In genomic region chr2:153668754-153669376, GRCm38 (mm10) we compare ENCODE assay signal across 10 mouse cellular contexts. TPM values are rescaled to one million over a fixed set of nuclear protein-coding genes. Genes with fewer than 3 reads are reported as not detected.
A peak's percentile ranks its signal among the peaks of the same experiment; 100 is the strongest.
DNase-seq lines count a peak whose midpoint lies in the region; ATAC-seq and TF ChIP-seq lines count a peak whose summit lies in the region.
"Had no signal": no experiment of that assay in that cellular context is flagged by ENCODE, and none has a peak within 500 bp of the region (broad histone marks: within the 10 kb centered on the region; RNA-seq: fewer than 3 reads in every experiment).

No protein-coding gene starts in this region.

- peak; percentile 75; the same call in 1 of the 2 replicates for ATAC-seq in neural tube, embryonic 15.5 days (ENCODE audit: low FRiP score)
- no peak for ATAC-seq in activated CD4-positive, CD25-positive, alpha-beta regulatory T cell, adult 4 months

- no peaks in the 10 kb centered on the region for H3K9me3 ChIP-seq in neural tube, embryonic 15.5 days (replicated peaks)

- no peaks in the 10 kb centered on the region for H3K4me1 ChIP-seq in thymus, adult 2 months (replicated peaks; ENCODE audit: control insufficient read depth, insufficient read depth, low read length)
- no peaks in the 10 kb centered on the region for H3K4me1 ChIP-seq in neural tube, embryonic 15.5 days

- no peak for TF ChIP-seq CTCF in thymus, adult 2 months (IDR thresholded peaks at IDR 0.05; ENCODE audit: borderline replicate concordance, control insufficient read depth, extremely low read depth, insufficient read depth, low read length, poor library complexity)
- TF ChIP-seq CTCF in left cerebral cortex, adult 2 months (IDR thresholded peaks at IDR 0.05): peak; percentile 85

- H3K27ac ChIP-seq in thymus, adult 2 months (ENCODE audit: control insufficient read depth, insufficient read depth, low read length): no peak overlapping the region
- H3K27ac ChIP-seq in left cerebral cortex, adult 2 months: no peak overlapping the region
- no peak overlapping the region for H3K27ac ChIP-seq in neural tube, embryonic 15.5 days (replicated peaks)

- intact Hi-C loops in left cerebral cortex, adult 2 months (cut with DNase I): loop anchor here (1.0 to 5.0 kb wide), 4 partner anchors 128 to 283 kb away; no protein-coding TSS in a partner anchor

- no peak overlapping the region for H3K4me3 ChIP-seq in thymus, adult 2 months (ENCODE audit: control insufficient read depth, insufficient read depth, low read length)
- H3K4me3 ChIP-seq in left cerebral cortex, adult 2 months: no peak overlapping the region
- H3K4me3 ChIP-seq in neural tube, embryonic 15.5 days (replicated peaks): no peak overlapping the region

- TF ChIP-seq POLR2A in thymus, adult 2 months (IDR thresholded peaks at IDR 0.05; ENCODE audit: control insufficient read depth, extremely low read depth, insufficient read depth, low read length, poor library complexity): no peak

- 85% methylated on average over 7 of the region's 7 CpGs for WGBS in thymus, adult 2 months
- WGBS in neural tube, embryonic 15.5 days: 59% methylated on average over 7 of the region's 7 CpGs

- no peak overlapping the region for H3K4me2 ChIP-seq in neural tube, embryonic 15.5 days

- H3K27me3 ChIP-seq in thymus, adult 2 months (ENCODE audit: control insufficient read depth, insufficient read depth, low read length): no peaks in the 10 kb centered on the region
- no peaks in the 10 kb centered on the region for H3K27me3 ChIP-seq in neural tube, embryonic 15.5 days (replicated peaks)

- H3K36me3 ChIP-seq in thymus, adult 2 months (ENCODE audit: control insufficient read depth, insufficient read depth, low read length): no peaks in the 10 kb centered on the region
- no peaks in the 10 kb centered on the region for H3K36me3 ChIP-seq in neural tube, embryonic 15.5 days

- peak; percentile 83 for DNase-seq in embryo, embryonic 10 days (ENCODE audit: low spot score)
- DNase-seq in embryo, embryonic 9.5 days (ENCODE audit: extremely low spot score): no peak
- DNase-seq in thymus, postnatal 0 days (ENCODE audit: low spot score): peak; percentile 52
- no peak for DNase-seq in thymus, adult 2 months
- DNase-seq in forelimb bud, embryonic 11.5 days (ENCODE audit: low read depth, low spot score): peak; percentile 52
- peak in 1 of 2 experiments; percentile 11 for DNase-seq in left cerebral cortex, adult 2 months (ENCODE audit: extremely low spot score in 1 of 2, low spot score in 2 of 2)

- H3K9ac ChIP-seq in neural tube, embryonic 15.5 days (replicated peaks): no peak overlapping the region

RNA-seq across cellular contexts. Expression of gene Dnmt3b, which starts 19.6 kb away (rescaled TPM):
- 17.9 and 19.3 TPM in 2 replicates for polyA plus RNA-seq in thymus, postnatal 0 days (2015; fragmentation: Nextera tagmentation; extraction: Ambion mirVana)
- polyA plus RNA-seq in thymus, adult 2 months (2012; rRNA removed): 4.4 and 4.7 TPM in 2 replicates
- 1 to 10 TPM; 1.1 to 1.6 TPM for total RNA-seq in left cerebral cortex, adult 2 months (2021)
- 3.4 and 11.5 TPM in 2 replicates for polyA plus RNA-seq in neural tube, embryonic 15.5 days (2015; fragmentation: Nextera tagmentation; extraction: Ambion mirVana)
- polyA plus RNA-seq in activated CD4-positive, CD25-positive, alpha-beta regulatory T cell, adult 4 months (2017; shearing (Covaris generic)): 1 to 10 TPM; 3.7 to 5.8 TPM

RNA-seq across cellular contexts. Expression of gene Dnmt3c, which starts 27.6 kb away (rescaled TPM):
- not detected in 2 replicates for polyA plus RNA-seq in thymus, postnatal 0 days (2015; fragmentation: Nextera tagmentation; extraction: Ambion mirVana)
- not detected in 2 replicates for polyA plus RNA-seq in thymus, adult 2 months (2012; rRNA removed)
- total RNA-seq in left cerebral cortex, adult 2 months (2021): under 1 TPM in 1 of 2 experiments, not detected in 1; 0.16 TPM
- polyA plus RNA-seq in neural tube, embryonic 15.5 days (2015; fragmentation: Nextera tagmentation; extraction: Ambion mirVana): 0.09 and 0.12 TPM in 2 replicates
- polyA plus RNA-seq in activated CD4-positive, CD25-positive, alpha-beta regulatory T cell, adult 4 months (2017; shearing (Covaris generic)): not detected
- total RNA-seq: heart, postnatal 36 days; neutrophil, adult 5-6 weeks had no signal

RNA-seq across cellular contexts. Expression of gene Commd7, which starts 36.3 kb away (rescaled TPM):
- 88.5 and 89.0 TPM in 2 replicates for polyA plus RNA-seq in thymus, postnatal 0 days (2015; fragmentation: Nextera tagmentation; extraction: Ambion mirVana)
- polyA plus RNA-seq in thymus, adult 2 months (2012; rRNA removed): 22.0 and 22.4 TPM in 2 replicates
- total RNA-seq in left cerebral cortex, adult 2 months (2021): 10 to 100 TPM; 26.2 to 27.1 TPM
- 91.2 and 94.4 TPM in 2 replicates for polyA plus RNA-seq in neural tube, embryonic 15.5 days (2015; fragmentation: Nextera tagmentation; extraction: Ambion mirVana)
- polyA plus RNA-seq in activated CD4-positive, CD25-positive, alpha-beta regulatory T cell, adult 4 months (2017; shearing (Covaris generic)): 100 to 1,000 TPM; 109 to 128 TPM

Comparison
In these comparisons a context has a peak if more than half of its experiments do, and no peak if none do; other contexts are left out.
1. DNase-seq: peak in embryo, embryonic 10 days (single experiment), thymus, postnatal 0 days (single experiment) and forelimb bud, embryonic 11.5 days (single experiment); none in embryo, embryonic 9.5 days (single experiment) and thymus, adult 2 months (single experiment).